Comparison of ENCODE assay signal across 8 mouse cellular contexts in genomic region chr5:117976657-117977500, GRCm38 (mm10). TPM values are rescaled to one million over a fixed set of nuclear protein-coding genes. Genes with fewer than 3 reads are reported as not detected.
DNase-seq lines count a peak whose midpoint lies in the region; ATAC-seq lines count a peak whose summit lies in the region.

TSS of gene Fbxo21 (plus strand) at chr5:117976730.

- intact Hi-C loops in left cerebral cortex, postnatal 14 days (cut with DNase I), result no loop called here

- H3K36me3 ChIP-seq in intestine, embryonic 14.5 days (ENCODE audit: control insufficient read depth, insufficient read depth, low read length), result peaks cover 24% of the 10 kb centered on the region

- DNase-seq in adrenal gland, adult (ENCODE audit: inconsistent age in 2 of 2, low spot score in 1 of 2), result peak; percentile 98 to 99
- peak; percentile 98 for DNase-seq in embryo, embryonic 10.5 days (ENCODE audit: low spot score)
- peak; percentile 97 for DNase-seq in gastrocnemius, postnatal 25 days
- DNase-seq in intestine, embryonic 14.5 days (ENCODE audit: low spot score), result peak; percentile 99
- DNase-seq in left cerebral cortex, postnatal 14 days (ENCODE audit: low spot score in 2 of 2), result peak; percentile 97
- DNase-seq in mesoderm, embryonic 11.5 days (ENCODE audit: low read depth, low spot score), result peak; percentile 95
- DNase-seq in right cerebral cortex, postnatal 36 days (ENCODE audit: low spot score in 2 of 2), result peak; percentile 95
- peak; percentile 95 for DNase-seq in yolk sac, embryonic 10.5 days (ENCODE audit: low spot score)

- H3K9ac ChIP-seq in intestine, embryonic 14.5 days (ENCODE audit: low read length), result peak within 1 kb of the TSS; percentile 93

- H3K4me1 ChIP-seq in intestine, embryonic 14.5 days (replicated peaks; ENCODE audit: control insufficient read depth, insufficient read depth, low read length), result peaks cover 20% of the 10 kb centered on the region

- no peaks in the 10 kb centered on the region for H3K9me3 ChIP-seq in intestine, embryonic 14.5 days (ENCODE audit: control insufficient read depth, low read length)

- ATAC-seq in intestine, embryonic 14.5 days (replicated peaks; ENCODE audit: low FRiP score, low TSS enrichment, low read depth), result peak; percentile 90

- H3K27me3 ChIP-seq in intestine, embryonic 14.5 days (replicated peaks; ENCODE audit: control insufficient read depth, insufficient read depth, low read length), result no peaks in the 10 kb centered on the region

- peak within 1 kb of the TSS; percentile 81 for H3K4me2 ChIP-seq in intestine, embryonic 14.5 days (ENCODE audit: low read length)

- H3K4me3 ChIP-seq in intestine, embryonic 14.5 days (ENCODE audit: low read depth, low read length), result peak within 1 kb of the TSS; percentile 93

- peak within 1 kb of the TSS; percentile 86 for H3K27ac ChIP-seq in intestine, embryonic 14.5 days (ENCODE audit: low read depth)

- WGBS in intestine, embryonic 14.5 days, result under 1% methylated on average over 75 of the region's 88 CpGs

RNA-seq across cellular contexts. Expression of gene Fbxo21, which starts in this region (rescaled TPM):
- 10 to 100 TPM in 1 of 2 experiments, 1 to 10 TPM in 1; 8.1 to 12.9 TPM for total RNA-seq in gastrocnemius, postnatal 25 days (2021)
- 72.7 and 75.3 TPM in 2 replicates for polyA plus RNA-seq in intestine, embryonic 14.5 days (2014; fragmentation: Nextera tagmentation; extraction: Ambion mirVana)
- 100 to 1,000 TPM; 113 to 118 TPM for total RNA-seq in left cerebral cortex, postnatal 14 days (2021)

Comparison
In these comparisons a context has a peak if more than half of its experiments do, and no peak if none do; other contexts are left out.
1. Peak in every context shown above with its lines: DNase-seq, ATAC-seq, H3K4me3 ChIP-seq and H3K27ac ChIP-seq.
2. RNA of gene Fbxo21 (total RNA-seq): 113 to 118 TPM in left cerebral cortex, postnatal 14 days; 8.1 to 12.9 TPM in gastrocnemius, postnatal 25 days; every median in the first group is over 4 times any median in the second.